ENCODE assay signal across 28 mouse cellular contexts in genomic region chr8:78027371-78027770, GRCm38 (mm10).
"Had no signal": no experiment of that assay in that cellular context is flagged by ENCODE, and none has a peak within 500 bp of the region (broad histone marks: within the 10 kb centered on the region; RNA-seq: fewer than 3 reads in every experiment).

No protein-coding gene starts in this region.

- H3K27ac ChIP-seq: limb, embryonic 10.5 days; limb, embryonic 12.5 days; limb, embryonic 13.5 days; limb, embryonic 15.5 days; liver, embryonic 12.5 days; liver, embryonic 13.5 days; liver, embryonic 14.5 days; liver, embryonic 15.5 days; lung, embryonic 15.5 days; macrophage; midbrain, embryonic 10.5 days; midbrain, embryonic 12.5 days; midbrain, embryonic 13.5 days; midbrain, embryonic 15.5 days; neural tube, embryonic 12.5 days had no signal

- H3K4me1 ChIP-seq: liver, embryonic 12.5 days; liver, embryonic 13.5 days; liver, embryonic 15.5 days; megakaryocyte, embryonic 14.5 days; midbrain, embryonic 13.5 days; midbrain, embryonic 15.5 days; neural tube, embryonic 12.5 days had no signal

- H3K9ac ChIP-seq: limb, embryonic 12.5 days; limb, embryonic 13.5 days; limb, embryonic 15.5 days; liver, embryonic 12.5 days; liver, embryonic 13.5 days; liver, embryonic 14.5 days; liver, embryonic 15.5 days; liver, postnatal 0 days; lung, embryonic 14.5 days; lung, embryonic 15.5 days; midbrain, embryonic 12.5 days; midbrain, embryonic 13.5 days; midbrain, embryonic 15.5 days; neural tube, embryonic 12.5 days had no signal

- DNase-seq: left cerebral cortex, postnatal 4 days; liver; liver, embryonic 13.5 days; liver, postnatal 0 days; lung, adult 18-20 months; lung, adult 2 months; lung, embryonic 14.5 days; lung, postnatal 10 days; lung, postnatal 14 days; lung, postnatal 36 days; lung, postnatal 4 days; midbrain, embryonic 14.5 days had no signal

- H3K36me3 ChIP-seq: limb, embryonic 10.5 days; limb, embryonic 12.5 days; limb, embryonic 13.5 days; limb, embryonic 15.5 days; liver, embryonic 12.5 days; liver, embryonic 13.5 days; liver, embryonic 15.5 days; lung, embryonic 15.5 days; midbrain, embryonic 10.5 days; midbrain, embryonic 12.5 days; midbrain, embryonic 13.5 days; midbrain, embryonic 15.5 days; neural tube, embryonic 12.5 days had no signal

- H3K27me3 ChIP-seq: limb, embryonic 12.5 days; limb, embryonic 13.5 days; limb, embryonic 15.5 days; liver, embryonic 12.5 days; liver, embryonic 13.5 days; liver, embryonic 15.5 days; lung, embryonic 15.5 days; megakaryocyte, embryonic 14.5 days; midbrain, embryonic 12.5 days; midbrain, embryonic 13.5 days; midbrain, embryonic 15.5 days; neural tube, embryonic 12.5 days had no signal

- H3K4me3 ChIP-seq: limb, embryonic 10.5 days; limb, embryonic 12.5 days; limb, embryonic 13.5 days; limb, embryonic 15.5 days; liver, embryonic 12.5 days; liver, embryonic 13.5 days; liver, embryonic 15.5 days; lung, embryonic 15.5 days; megakaryocyte, embryonic 14.5 days; midbrain, embryonic 10.5 days; midbrain, embryonic 12.5 days; midbrain, embryonic 13.5 days; midbrain, embryonic 15.5 days; myocyte; neural tube, embryonic 12.5 days had no signal
